Mouse (Mus musculus): ENCODE measurements around the gene Gm9507. TPM values are rescaled to one million over a fixed set of nuclear protein-coding genes. Genes with fewer than 3 reads are reported as not detected.
"Not testable (repeated sequence)": the region's sequence is repeated elsewhere in the genome, so short reads cannot be mapped to it uniquely, and the experiment has no call there.

Gm9507 gene
- not detected for total RNA-seq (2021)
- long read RNA-seq, experiment 1 = 0 reads
- long read RNA-seq, experiment 2 = 0 reads

DNA sequence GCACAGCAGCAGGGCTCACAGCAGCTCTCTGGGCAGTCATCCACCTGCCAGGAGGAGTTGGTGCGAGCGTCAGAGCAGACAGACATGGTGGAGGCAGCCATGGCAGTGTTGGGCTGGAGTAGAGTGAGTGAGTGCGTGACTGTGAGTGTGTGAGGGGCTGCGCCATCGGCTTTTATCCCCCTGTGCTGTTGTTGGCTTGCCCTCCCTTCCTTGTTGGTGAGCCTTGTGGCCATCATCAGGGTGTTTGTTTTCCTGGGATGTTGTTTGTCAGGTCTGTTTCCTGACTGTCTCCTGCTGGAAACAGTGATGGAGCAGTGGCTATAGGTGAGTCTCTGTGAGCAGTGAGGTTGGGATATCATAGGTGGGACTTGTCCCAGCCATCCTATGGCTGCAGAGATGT is at the start of gene Gm9507:
Gm9507 (minus strand) TSS at position 101 of the 400 bp plus-strand sequence.
- DNase-seq (ENCODE audit: low spot score in 2 of 2) = no peak

DNA sequence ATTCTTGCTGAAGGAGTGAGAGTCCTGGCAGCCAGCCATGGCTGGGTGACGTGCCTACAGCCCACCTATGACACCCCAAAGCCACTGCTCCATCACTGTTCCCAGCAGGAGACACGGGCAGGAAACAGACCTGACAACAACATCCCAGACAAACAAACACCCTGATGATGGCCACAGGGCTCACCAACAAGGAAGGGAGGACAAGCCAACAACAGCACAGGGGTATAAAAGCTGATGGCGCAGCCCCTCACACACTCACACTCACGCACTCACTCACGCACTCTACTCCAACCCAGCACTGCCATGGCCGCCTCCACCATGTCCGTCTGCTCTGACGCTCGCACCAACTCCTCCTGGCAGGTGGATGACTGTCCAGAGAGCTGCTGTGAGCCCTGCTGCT is 40.9 kb upstream of the Gm9507 start, which contains the start of gene Gm10318:
Gm10318 (plus strand) TSS at position 301 of the 400 bp plus-strand sequence.
- no peak for DNase-seq (ENCODE audit: low spot score in 2 of 2)

DNA sequence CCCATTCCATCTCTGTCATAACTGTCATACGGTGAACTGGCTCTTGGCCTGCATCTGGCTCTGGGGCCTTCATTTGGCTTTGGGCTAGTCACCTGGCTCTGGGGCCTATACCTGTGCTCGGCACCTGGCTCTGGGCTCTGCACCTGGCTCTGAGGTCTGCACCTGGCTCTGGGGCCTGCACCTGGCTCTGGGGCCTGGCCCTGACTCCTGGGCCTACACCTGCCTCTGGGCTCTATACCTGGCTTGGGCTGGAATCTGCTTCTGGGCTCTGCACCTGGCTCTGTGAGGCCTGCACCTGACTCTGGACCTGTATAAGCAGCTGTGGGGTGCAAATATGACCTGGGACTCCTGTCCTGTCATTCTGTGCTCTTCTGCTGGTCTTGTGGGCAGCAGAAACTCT is 35.9 kb upstream of the Gm9507 start:
- DNase-seq (ENCODE audit: low spot score in 2 of 2) = no peak

DNA sequence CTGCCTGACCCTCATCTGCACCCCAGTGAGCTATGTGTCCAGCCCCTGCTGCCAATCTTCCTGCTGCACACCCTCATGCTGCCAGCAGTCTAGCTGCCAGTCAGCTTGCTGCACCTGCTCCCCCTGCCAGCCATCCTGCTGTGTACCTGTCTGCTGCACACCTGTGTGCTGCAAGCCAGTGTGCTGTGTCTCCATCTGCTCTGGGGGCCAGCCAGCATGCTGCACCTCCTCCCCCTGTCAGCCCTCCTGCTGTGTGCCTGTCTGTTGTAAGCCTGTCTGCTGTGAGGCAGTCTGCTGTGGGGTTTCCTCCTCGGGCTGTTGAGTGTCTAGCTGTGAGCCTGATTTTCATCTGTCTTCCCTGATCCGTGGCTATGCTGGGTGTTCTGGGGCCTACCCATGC is 35.3 kb upstream of the Gm9507 start:
- no peak for DNase-seq (ENCODE audit: low spot score in 2 of 2)

DNA sequence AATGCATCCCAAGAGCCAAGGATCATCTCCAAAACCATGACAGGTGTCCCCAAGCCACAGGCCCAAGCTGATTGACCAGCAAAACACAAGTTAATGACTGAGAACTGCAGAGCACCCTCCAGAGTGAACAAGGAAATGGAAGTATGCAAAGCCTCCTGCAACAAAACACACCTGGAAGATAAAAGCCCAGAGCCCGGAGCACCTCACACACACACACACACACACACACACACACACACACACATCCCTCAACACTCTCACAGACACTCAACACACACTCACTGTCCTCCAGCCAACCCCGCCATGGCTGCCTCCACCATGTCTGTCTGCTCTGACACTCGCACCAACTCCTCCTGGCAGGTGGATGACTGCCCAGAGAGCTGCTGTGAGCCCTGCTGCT is 34.9 kb upstream of the Gm9507 start, which contains the start of gene Gm36176:
Gm36176 (plus strand) TSS at position 301 of the 400 bp plus-strand sequence.
- DNase-seq (ENCODE audit: low spot score in 2 of 2) = no peak

DNA sequence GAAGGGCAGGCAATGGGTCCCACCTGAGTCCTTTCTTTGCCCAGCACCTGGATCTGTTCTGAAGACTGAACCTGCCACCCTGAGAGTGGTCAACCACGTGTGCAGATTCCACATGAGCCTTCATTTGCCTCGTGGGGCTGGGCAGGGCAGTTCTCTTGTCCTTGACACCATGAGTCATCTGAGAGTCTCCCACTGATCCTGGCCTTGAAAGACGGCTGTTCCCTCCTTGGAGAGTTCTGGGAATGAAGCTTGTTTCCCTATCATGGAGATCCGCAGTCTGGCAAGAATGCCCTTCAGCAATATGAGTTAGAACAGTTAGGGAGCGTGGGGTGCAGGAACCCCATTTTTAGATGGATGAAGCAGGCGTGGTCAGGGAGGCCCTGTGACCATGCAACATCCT is 27.4 kb upstream of the Gm9507 start:
- no peak for DNase-seq (ENCODE audit: low spot score in 2 of 2)

DNA sequence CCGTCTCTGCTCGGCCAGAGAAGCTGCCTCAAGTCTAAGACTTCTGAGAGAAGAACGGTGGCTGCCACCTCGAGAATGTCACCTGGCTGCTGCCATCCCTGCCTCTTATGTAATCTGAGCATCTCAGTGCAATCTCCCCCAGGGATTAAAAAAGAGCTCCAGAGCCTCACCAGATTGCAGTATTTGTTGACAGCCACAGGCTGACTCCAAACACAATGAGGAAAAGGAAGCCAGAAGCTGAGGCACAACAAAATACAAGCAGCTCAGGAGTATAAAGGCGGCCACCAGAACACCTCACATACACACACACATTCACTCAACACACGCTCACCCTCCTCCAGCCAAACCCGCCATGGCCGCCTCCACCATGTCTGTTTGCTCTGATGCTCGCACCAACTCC is 24.0 kb upstream of the Gm9507 start, which contains the start of gene Krtap10-10:
Krtap10-10 (plus strand) TSS at position 301 of the 400 bp plus-strand sequence.
- no peak for DNase-seq (ENCODE audit: low spot score in 2 of 2)

DNA sequence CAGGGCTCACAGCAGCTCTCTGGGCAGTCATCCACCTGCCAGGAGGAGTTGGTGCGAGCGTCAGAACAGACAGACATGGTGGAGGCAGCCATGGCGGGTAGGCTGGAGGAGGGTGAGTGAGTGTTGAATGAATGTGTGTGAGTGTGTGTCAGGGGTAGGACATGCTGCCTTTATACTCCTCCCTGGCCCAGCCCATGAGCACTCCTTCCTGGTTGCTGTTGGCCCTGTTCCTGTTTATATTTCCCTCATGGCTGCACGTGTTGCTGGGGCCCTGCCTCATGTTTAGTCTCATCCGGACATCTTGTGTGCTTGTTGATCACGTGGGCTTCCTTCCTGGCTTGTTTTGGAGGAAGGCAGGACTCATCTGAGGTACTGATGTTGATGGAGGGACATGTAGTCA is 15.3 kb upstream of the Gm9507 start, which contains the start of gene Krtap10-4:
Krtap10-4 (minus strand) TSS at position 145 of the 400 bp plus-strand sequence.
- no peak for DNase-seq (ENCODE audit: low spot score in 2 of 2)

DNA sequence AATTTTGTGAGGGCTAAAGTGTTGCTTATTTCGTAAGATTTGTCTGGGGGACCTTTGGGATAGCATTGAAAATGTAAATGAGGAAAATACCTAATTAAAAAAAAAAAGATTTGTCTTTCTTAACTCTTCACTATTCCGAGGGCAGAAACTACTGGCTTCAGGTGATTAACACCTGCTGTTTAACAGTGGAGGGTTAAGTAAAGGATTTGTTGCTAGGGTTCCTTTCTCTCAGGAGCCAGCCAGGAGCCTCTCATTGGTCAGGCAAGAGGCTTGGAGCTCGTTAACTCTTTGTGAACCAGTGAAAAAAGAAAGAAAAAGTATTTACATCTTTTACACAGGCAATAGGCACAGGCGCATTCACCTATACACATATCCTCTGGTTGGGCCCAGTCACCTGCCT is 7.6 kb upstream of the Gm9507 start:
- DNase-seq (ENCODE audit: low spot score in 2 of 2) = no peak

DNA sequence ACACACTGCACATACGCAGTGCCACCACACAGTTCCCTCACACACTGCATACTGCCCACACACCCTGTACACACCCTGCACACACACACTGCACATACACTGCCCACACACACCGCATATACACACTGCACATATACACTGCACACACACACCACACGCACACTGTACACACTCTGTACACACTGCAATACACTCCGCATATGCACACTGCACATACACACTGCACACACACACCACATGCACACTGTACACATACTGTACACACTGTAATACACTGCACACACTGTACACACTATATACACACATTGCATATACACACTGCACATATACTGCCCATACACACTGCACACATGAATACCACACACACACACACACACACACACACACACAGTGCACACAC is 6.9 kb upstream of the Gm9507 start:
- DNase-seq (ENCODE audit: low spot score in 2 of 2) = no peak

DNA sequence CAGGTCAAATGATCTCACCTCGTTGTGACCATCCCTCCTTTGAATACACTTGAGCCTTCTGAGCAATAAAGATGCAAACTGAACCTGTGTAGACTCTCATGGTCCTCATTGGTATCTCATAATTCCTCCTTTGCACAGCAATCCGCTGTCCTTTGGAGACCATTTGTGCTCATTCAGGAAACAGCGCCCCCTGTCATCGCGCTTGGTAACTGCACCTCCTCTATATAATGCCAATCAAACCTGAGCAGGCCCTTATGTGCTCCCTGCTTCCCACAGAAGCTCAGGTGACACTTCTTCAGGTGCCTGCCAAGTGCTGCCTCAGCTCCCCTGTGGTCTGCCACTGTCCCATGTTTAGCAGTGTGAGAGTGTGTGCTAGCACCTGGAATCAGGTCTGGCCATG is 3.9 kb upstream of the Gm9507 start:
- DNase-seq (ENCODE audit: low spot score in 2 of 2) = no peak

DNA sequence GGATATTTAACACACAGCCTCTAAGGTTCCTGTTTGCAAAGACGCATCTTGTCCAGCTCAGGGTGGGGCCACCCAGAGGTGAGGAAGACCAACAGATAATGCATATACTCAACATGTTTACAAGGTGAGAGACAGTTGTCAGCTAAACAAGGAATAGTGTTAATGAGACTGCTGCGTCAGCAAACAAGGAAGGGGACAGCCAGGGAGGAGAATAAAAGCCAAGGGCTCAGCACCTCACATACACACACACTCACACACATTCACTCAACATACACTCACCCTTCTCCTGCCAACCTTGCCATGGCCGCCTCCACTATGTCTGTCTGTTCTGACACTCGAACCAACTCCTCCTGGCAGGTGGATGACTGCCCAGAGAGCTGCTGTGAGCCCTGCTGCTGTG is 2.7 kb upstream of the Gm9507 start, which contains the start of gene Gm2696:
Gm2696 (plus strand) TSS at position 301 of the 400 bp plus-strand sequence.
- DNase-seq (ENCODE audit: low spot score in 2 of 2) = no peak

DNA sequence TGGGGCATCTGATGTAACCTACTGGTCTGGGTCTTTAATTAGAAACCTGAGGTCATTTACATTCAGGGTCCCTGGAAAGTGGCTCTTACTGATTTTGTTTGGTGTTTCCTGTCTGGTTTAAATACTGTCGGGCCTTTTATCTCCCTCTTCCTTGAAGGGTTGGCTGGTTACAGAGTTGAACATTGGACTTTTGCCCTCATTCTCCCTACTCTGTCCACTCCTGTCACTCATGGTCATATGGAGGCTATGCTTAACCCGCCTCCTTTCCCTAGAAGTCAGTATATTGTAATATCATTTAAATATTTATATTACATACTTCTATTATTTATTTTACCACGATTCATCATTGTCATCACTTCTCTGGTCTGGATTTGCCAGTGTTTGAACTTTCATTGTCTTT is 7.5 kb downstream of the Gm9507 start:
- DNase-seq (ENCODE audit: low spot score in 2 of 2) = no peak

DNA sequence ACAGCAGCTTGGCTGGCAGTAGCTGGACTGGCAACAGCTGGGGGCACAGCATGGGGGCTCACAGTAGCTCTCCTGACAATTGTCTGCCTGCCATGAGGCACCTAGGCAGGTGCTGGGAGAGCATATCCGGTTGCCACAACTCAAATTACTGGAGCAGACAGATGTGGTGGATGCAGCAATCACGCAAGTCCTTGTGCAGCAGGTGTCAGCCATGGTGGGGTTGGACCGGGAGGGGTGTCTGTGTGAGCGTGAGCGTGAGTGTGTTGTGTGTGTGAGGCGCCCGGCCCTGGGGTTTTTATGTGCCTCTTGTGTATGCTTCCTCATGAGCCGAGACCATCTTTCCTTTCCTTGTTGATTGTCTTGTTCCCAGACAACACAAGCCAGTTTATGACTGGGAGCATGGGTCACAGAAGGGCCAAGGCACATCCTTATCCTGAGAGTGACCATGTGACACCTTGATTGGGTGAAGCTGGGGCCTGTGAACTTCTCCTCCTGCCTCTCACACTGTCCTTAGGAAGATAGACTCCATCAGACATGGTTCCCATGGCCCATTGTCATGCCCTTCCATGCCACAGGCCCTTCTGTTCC is 12.6 kb downstream of the Gm9507 start, which contains the start of gene Gm19668:
Gm19668 (minus strand) TSS at position 213 of the 588 bp plus-strand sequence.
- DNase-seq (ENCODE audit: low spot score in 2 of 2) = no peak

DNA sequence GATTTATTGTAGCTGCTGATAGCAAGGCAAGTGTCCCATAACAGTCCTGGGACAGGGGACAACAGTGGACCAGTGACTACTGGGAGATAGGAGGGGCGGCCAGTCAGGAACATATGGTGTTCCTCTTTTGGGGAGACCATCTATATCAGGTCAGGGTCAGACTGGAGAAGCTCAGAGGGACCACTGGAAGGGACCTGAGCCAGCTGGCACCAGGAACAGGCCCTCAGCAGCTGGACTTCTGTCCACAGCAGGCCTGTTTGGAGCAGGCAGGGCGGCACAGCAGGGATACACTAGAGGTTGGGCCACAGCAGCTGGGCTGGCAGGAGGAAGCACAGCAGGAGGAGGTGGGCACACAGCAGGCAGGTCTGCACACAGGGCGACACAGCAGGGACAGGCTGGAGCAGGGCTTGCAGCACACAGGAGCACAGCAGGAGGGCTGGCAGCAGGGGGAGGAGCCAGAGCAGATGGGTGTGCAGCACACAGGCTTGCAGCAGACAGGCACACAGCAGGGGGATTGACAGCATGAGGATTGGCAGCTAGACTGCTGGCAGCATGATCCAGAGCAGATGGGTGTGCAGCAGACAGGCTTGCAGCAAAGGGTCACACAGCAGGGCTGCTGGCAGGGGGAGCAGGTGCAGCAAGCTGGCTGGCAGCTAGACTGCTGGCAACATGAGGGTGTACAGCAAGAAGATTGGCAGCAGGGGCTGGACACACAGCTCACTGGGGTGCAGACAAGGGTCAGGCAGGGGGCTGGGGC is 13.3 kb downstream of the Gm9507 start:
- DNase-seq (ENCODE audit: low spot score in 2 of 2) = not testable (repeated sequence)

DNA sequence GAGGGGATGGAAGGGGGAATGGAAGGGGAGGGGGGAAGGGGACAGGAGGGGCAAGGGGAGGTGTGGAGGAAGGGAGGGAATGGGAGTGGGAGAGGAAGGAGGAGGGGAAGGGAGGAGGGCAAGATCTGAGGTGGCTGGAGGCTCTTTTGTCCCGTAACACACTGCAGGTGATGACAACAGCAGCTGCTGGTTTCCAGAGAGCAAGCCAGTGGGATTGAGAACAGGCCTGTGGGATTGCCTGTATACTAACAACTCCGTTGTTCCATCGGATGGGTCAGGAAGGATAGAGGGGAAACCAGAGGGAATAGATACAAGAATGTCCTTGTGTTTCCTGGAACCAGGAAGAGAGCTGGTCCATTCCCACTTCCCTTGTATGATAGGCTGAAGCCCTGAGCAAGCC is 14.0 kb downstream of the Gm9507 start:
- DNase-seq (ENCODE audit: low spot score in 2 of 2) = no peak

DNA sequence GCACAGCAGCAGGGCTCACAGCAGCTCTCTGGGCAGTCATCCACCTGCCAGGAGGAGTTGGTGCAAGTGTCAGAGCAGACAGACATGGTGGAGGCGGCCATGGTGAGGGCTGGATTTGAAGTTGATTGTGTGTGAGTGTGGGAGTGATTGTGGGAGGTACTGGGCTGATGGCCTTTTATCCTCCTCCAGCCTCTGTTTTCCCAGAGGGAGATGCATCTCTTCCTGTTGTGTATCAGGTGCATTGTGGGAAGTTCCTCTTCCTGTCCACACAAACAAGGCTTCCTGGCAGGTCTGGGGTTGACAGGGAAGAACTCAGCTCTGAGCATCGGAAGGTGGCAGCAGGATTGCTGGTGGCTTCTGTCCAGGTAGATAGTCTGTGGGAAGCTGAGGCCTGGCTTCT is 16.7 kb downstream of the Gm9507 start, which contains the start of gene Gm9639:
Gm9639 (minus strand) TSS at position 101 of the 400 bp plus-strand sequence.
- DNase-seq (ENCODE audit: low spot score in 2 of 2) = no peak

DNA sequence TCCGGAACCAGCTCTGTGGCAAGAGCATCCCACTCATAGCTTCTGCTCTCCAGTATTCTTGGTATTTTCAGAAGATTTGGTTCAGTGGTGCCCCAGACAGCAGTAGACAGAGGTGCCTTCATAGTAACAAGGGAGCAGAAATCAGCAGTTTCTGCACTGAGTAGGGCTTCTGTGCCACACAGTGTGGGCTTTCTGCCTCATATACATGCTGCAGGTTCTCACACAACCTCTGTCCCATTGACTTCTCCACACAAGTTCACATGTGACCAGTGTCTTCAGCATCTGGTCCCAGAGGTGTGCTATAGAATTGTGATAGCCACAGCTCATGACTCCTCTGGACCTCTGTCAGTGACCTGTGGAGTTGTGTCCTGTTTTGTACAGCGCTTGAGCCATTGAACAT is 23.0 kb downstream of the Gm9507 start:
- DNase-seq (ENCODE audit: low spot score in 2 of 2) = no peak

DNA sequence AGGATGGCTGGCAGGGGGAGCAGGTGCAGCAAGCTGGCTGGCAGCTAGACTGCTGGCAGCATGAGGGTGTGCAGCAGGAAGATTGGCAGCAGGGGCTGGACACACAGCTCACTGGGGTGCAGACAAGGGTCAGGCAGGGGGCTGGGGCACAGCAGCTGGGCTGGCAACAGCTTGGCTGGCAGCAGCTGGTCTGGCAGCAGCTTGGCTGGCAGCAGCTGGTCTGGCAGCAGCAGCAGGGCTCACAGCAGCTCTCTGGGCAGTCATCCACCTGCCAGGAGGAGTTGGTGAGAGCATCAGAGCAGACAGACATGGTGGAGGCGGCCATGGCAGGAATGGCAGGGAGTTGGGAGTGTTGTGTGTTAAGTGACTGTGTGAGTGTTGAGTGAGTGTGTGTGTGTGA is 23.8 kb downstream of the Gm9507 start, which contains the start of gene Gm7137:
Gm7137 (minus strand) TSS at position 325 of the 400 bp plus-strand sequence.
- DNase-seq (ENCODE audit: low spot score in 2 of 2) = not testable (repeated sequence)

DNA sequence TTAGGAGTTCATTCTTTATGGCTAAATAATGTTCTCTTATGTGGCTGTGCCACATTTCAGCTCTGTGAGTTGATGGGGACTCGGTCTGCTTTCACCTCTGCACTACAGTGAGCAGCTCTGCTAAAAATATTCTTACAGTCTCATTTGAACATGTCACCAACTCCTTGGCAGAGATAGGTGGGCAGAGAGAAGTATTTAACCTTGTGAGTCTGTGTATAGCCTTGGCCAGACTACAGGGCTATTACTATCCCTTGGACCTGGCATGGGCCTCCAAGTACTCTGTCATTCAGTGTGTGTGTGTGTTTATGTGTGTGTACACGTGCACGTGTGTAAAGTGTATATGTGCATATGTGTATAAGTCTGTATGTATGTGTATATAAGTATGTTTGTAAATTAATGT is 28.2 kb downstream of the Gm9507 start:
- not testable (repeated sequence) for DNase-seq (ENCODE audit: low spot score in 2 of 2)

DNA sequence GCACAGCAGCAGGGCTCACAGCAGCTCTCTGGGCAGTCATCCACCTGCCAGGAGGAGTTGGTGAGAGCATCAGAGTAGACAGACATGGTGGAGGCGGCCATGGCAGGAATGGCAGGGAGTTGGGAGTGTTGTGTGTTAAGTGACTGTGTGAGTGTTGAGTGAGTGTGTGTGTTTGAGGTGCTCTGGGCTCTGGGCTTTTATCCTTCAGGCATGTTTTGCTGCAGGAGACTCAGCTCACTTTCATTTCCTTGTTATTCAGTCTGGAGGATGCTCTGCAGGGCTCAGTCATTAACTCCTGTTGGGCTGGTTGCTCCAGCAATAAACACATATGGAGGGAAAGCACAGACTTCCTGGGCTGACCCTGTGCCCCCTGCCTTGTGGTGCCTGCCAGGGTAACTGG is 29.2 kb downstream of the Gm9507 start, which contains the start of gene Gm3250:
Gm3250 (minus strand) TSS at position 101 of the 400 bp plus-strand sequence.
- DNase-seq (ENCODE audit: low spot score in 2 of 2) = not testable (repeated sequence)

DNA sequence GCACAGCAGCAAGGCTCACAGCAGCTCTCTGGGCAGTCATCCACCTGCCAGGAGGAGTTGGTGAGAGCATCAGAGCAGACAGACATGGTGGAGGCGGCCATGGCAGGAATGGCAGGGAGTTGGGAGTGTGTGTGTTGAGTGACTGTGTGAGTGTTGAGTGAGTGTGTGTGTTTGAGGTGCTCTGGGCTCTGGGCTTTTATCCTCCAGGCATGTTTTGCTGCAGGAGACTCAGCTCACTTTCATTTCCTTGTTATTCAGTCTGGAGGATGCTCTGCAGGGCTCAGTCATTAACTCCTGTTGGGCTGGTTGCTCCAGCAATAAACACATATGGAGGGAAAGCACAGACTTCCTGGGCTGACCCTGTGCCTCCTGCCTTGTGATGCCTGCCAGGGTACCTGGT is 34.8 kb downstream of the Gm9507 start, which contains the start of gene Gm7138:
Gm7138 (minus strand) TSS at position 101 of the 400 bp plus-strand sequence.
- DNase-seq (ENCODE audit: low spot score in 2 of 2) = not testable (repeated sequence)
